Mouse (Mus musculus): ENCODE results near the gene Klf9. TPM values are rescaled to one million over a fixed set of nuclear protein-coding genes. Genes with fewer than 3 reads are reported as not detected.

Gene Klf9
- total RNA-seq, 2 experiments from 2014 or later: 160 to 182 TPM

Small RNAs within 50 kb of the gene (microRNA-seq; reads per million reads assigned to microRNA genes)
- gene Mir1192: 0 reads per million in 2 experiments

Other genes starting within 250 kb of the Klf9 start
- gene Smc5, start 132.7 kb downstream of the Klf9 start, total RNA-seq (2021): 10 to 100 TPM; 34.0 to 39.8 TPM